Mouse (Mus musculus): ENCODE results near the gene Ankrd9. TPM values are rescaled to one million over a fixed set of nuclear protein-coding genes. Genes with fewer than 3 reads are reported as not detected.

Gene Ankrd9
- 32.9 and 33.3 TPM in 2 replicates for polyA plus RNA-seq (2014; fragmentation: Nextera tagmentation; extraction: Ambion mirVana)

DNA sequence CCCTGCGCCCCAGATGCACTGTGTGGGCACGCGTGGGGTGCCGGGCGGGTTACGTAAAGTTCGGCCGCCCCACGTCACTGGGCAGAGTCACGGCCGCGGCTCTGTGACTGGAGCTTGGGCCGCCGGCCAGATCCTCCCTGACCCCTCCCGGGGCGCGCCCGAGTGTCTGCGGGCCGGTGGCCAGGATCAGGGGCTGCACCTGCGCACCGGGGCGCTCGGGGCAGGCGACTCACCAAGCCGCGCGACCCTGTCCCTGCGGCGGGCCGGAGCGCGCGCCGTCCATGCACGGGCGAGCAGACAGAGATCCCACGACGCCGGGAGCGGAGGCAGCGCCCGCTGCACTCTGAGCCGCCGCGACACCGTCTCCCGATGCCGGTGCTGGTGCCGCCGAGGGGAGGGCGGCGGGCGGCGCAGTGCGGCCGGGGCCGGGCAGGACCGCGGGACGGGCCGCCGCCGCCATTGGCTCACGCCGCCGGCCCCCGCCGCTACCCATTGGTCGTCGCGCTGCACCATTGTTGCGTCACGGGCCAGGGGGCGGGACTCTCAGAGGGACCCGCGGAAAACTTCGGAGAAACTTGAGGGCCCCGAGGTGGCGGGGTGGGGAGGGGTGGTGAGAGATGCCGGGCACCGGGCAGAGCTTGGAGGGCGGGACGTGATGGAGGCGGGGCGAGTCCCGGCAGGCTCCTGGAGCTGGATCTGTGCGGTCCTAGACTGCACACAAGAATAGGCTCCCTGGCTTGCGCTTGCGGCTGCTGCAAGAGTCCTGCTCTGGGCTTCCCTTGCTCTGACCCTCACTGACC, at the start of gene Ankrd9:
Gene Ankrd9 (minus strand): TSS at position 434 of the 800 bp plus-strand sequence.
- peak within 1 kb of the TSS; percentile 97 for H3K9ac ChIP-seq (ENCODE audit: low read depth, low read length)
- peak; percentile 97 for DNase-seq (ENCODE audit: low spot score)
- WGBS, result under 1% methylated on average over 87 of the region's 90 CpGs
- ATAC-seq (replicated peaks; ENCODE audit: low FRiP score), result peak; percentile 89
- peaks cover 20% of the 10 kb centered on the region for H3K36me3 ChIP-seq (ENCODE audit: control insufficient read depth, insufficient read depth, low read length)
- H3K4me2 ChIP-seq, result peak within 1 kb of the TSS; percentile 98
- no peaks in the 10 kb centered on the region for H3K27me3 ChIP-seq (replicated peaks; ENCODE audit: control insufficient read depth, insufficient read depth, low read length)
- H3K4me3 ChIP-seq (ENCODE audit: low read depth, low read length), result peak within 1 kb of the TSS; percentile 97
- no peaks in the 10 kb centered on the region for H3K9me3 ChIP-seq (ENCODE audit: control insufficient read depth, low read length)
- peak within 1 kb of the TSS; percentile 88 for H3K27ac ChIP-seq (ENCODE audit: low read depth, low read length)
- H3K4me1 ChIP-seq (replicated peaks; ENCODE audit: control insufficient read depth, insufficient read depth, low read length), result peaks cover 54% of the 10 kb centered on the region

DNA sequence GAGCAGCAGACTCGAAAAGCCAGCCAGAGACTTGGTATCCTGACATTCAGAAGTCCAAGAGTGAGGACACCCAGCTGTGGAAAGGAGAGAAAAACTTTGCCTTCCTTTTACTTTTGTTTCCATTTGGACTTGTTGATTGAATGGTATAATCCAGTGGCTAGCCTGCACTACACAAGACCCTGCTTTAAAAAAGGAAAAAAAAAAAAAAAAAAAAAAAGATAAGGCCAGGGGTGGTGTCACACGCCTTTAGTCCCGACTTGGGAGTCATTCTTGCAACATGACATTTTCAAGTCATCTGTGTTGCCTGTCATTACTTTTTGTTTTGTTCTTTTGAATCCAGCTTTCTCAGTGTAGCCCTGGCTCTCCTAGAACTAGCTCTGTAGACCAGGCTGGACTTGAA, 42.7 kb upstream of the Ankrd9 start:
- no peaks in the 10 kb centered on the region for H3K9me3 ChIP-seq (ENCODE audit: control insufficient read depth, low read length)
- H3K27me3 ChIP-seq (replicated peaks; ENCODE audit: control insufficient read depth, insufficient read depth, low read length), result no peaks in the 10 kb centered on the region
- 39% methylated on average over 3 of the region's 3 CpGs for WGBS
- H3K36me3 ChIP-seq (ENCODE audit: control insufficient read depth, insufficient read depth, low read length), result no peaks in the 10 kb centered on the region
- H3K27ac ChIP-seq (ENCODE audit: low read depth, low read length), result no peak overlapping the region
- ATAC-seq (replicated peaks; ENCODE audit: low FRiP score) (no peak), DNase-seq (ENCODE audit: low spot score) (no peak)
- no peak overlapping the region for H3K9ac ChIP-seq (ENCODE audit: low read depth, low read length)
- no peak overlapping the region for H3K4me2 ChIP-seq
- H3K4me3 ChIP-seq (ENCODE audit: low read depth, low read length), result no peak overlapping the region
- H3K4me1 ChIP-seq (replicated peaks; ENCODE audit: control insufficient read depth, insufficient read depth, low read length), result no peaks in the 10 kb centered on the region

DNA sequence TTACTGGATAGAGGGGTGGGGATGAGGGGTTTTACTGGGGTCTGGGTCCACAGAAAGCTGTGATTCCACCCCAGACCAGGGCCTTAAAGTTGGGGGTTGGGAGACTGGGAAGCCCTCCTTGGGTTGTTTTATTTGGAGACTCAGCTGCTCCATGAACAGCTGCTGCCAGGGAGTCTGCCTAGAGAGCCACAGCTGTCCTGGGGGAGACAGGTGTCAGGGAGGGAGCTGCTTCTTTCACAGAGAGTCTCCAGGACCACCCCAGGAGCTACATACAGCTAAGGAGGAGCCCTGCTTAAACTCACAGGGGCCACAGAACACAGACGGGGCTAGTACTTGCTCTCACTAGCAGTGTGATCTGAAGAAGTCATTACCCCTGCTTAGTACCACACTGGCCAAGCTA, 42.3 kb upstream of the Ankrd9 start:
- WGBS, result 46% methylated on average over 1 of the region's 1 CpGs
- H3K4me1 ChIP-seq (replicated peaks; ENCODE audit: control insufficient read depth, insufficient read depth, low read length), result 0 out of 2 replicates have a peak, but pooled peaks cover 3% of the 10 kb centered on the region
- H3K9me3 ChIP-seq (ENCODE audit: control insufficient read depth, low read length), result no peaks in the 10 kb centered on the region
- no peak overlapping the region for H3K9ac ChIP-seq (ENCODE audit: low read depth, low read length)
- H3K4me3 ChIP-seq (ENCODE audit: low read depth, low read length), result no peak overlapping the region
- no peaks in the 10 kb centered on the region for H3K27me3 ChIP-seq (replicated peaks; ENCODE audit: control insufficient read depth, insufficient read depth, low read length)
- no peaks in the 10 kb centered on the region for H3K36me3 ChIP-seq (ENCODE audit: control insufficient read depth, insufficient read depth, low read length)
- H3K27ac ChIP-seq (ENCODE audit: low read depth, low read length), result no peak overlapping the region
- DNase-seq (ENCODE audit: low spot score) (no peak), ATAC-seq (replicated peaks; ENCODE audit: low FRiP score) (no peak)
- H3K4me2 ChIP-seq, result no peak overlapping the region

DNA sequence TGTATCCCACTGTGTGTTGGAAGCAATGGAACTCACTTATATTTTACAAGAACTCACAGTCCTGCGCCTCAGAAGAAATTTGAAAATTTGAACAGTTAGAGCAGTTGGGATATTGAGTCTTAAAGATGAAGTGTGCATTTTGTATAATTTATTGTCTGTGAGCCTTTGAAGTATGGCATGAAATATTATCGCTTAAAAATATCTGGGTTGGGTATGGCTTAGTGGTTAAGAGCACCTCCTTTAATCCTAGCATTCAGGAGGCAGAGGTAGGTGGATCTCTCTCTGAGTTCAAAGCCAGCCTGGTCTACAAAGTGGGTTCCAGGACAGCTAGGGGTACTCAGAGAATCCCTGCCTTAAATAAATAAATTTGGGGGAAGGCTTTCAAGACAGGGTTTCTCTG, 40.2 kb upstream of the Ankrd9 start:
- Histone ChIP-seq H3K9me3 (ENCODE audit: control insufficient read depth, low read length) (no peaks in the 10 kb centered on the region), H3K9ac (ENCODE audit: low read depth, low read length) (no peak overlapping the region), H3K36me3 (ENCODE audit: control insufficient read depth, insufficient read depth, low read length) (no peaks in the 10 kb centered on the region), H3K27ac (ENCODE audit: low read depth, low read length) (no peak overlapping the region), H3K4me1 (replicated peaks; ENCODE audit: control insufficient read depth, insufficient read depth, low read length) (peaks cover 3% of the 10 kb centered on the region; the same call in 1 of the 2 replicates), H3K4me2 (no peak overlapping the region), H3K27me3 (replicated peaks; ENCODE audit: control insufficient read depth, insufficient read depth, low read length) (no peaks in the 10 kb centered on the region), H3K4me3 (ENCODE audit: low read depth, low read length) (no peak overlapping the region)
- 91% methylated on average over 2 of the region's 2 CpGs for WGBS
- ATAC-seq (replicated peaks; ENCODE audit: low FRiP score) (no peak), DNase-seq (ENCODE audit: low spot score) (no peak)

DNA sequence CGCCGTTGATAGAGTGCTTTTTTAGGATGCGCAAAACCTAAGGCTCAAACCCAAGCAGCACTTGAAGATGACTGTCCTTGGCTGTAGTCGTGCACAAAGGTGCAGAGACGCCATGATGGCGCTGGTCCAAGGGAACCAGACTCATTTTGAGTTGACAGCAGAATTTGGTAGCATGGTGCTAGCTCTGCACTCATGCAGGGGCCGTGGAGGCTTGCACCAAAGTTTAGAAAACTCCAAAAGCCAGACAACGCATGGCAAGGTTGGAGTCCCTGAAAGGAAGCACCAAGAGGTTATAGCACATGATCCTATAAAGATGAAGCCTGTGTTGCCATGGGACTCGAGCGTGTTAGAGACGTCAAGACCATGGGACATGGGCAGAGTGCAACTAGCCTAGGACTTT, 39.2 kb upstream of the Ankrd9 start:
- Histone ChIP-seq H3K27me3 (replicated peaks; ENCODE audit: control insufficient read depth, insufficient read depth, low read length) (no peaks in the 10 kb centered on the region), H3K9ac (ENCODE audit: low read depth, low read length) (no peak overlapping the region), H3K4me1 (replicated peaks; ENCODE audit: control insufficient read depth, insufficient read depth, low read length) (peaks cover 3% of the 10 kb centered on the region; the same call in 1 of the 2 replicates), H3K9me3 (ENCODE audit: control insufficient read depth, low read length) (no peaks in the 10 kb centered on the region), H3K36me3 (ENCODE audit: control insufficient read depth, insufficient read depth, low read length) (no peaks in the 10 kb centered on the region), H3K4me2 (no peak overlapping the region), H3K4me3 (ENCODE audit: low read depth, low read length) (no peak overlapping the region), H3K27ac (ENCODE audit: low read depth, low read length) (no peak overlapping the region)
- no peak for DNase-seq (ENCODE audit: low spot score)
- WGBS, result 91% methylated on average over 11 of the region's 11 CpGs
- ATAC-seq (replicated peaks; ENCODE audit: low FRiP score), result no peak

DNA sequence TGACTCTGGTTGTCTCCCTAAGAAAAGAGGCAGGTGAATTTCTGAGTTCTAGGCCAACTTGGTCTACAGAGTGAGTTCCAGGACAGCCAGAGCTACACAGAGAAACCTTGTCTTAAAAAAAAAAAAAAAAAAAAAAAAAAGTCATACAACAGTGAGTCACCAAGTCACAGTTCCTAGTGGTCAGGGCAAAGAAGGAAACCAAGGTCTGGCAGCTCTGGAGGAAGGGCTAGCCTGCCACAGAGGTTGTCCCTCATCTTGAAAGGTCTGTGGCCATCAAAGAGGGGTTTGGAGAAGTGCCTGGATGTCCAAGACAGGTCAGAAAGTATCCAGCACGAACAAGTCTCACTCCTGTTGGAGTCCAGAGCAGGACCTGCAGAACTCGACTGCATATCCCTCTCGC, 38.0 kb upstream of the Ankrd9 start:
- peaks cover 3% of the 10 kb centered on the region; the same call in 1 of the 2 replicates for H3K4me1 ChIP-seq (replicated peaks; ENCODE audit: control insufficient read depth, insufficient read depth, low read length)
- no peaks in the 10 kb centered on the region; the same call in 1 of the 2 replicates for H3K9me3 ChIP-seq (ENCODE audit: control insufficient read depth, low read length)
- ATAC-seq (replicated peaks; ENCODE audit: low FRiP score) (no peak), DNase-seq (ENCODE audit: low spot score) (no peak)
- H3K27ac ChIP-seq (ENCODE audit: low read depth, low read length), result no peak overlapping the region
- H3K27me3 ChIP-seq (replicated peaks; ENCODE audit: control insufficient read depth, insufficient read depth, low read length), result no peaks in the 10 kb centered on the region
- H3K9ac ChIP-seq (ENCODE audit: low read depth, low read length), result no peak overlapping the region
- no peak overlapping the region for H3K4me3 ChIP-seq (ENCODE audit: low read depth, low read length)
- no peak overlapping the region for H3K4me2 ChIP-seq
- 65% methylated on average over 3 of the region's 3 CpGs for WGBS
- H3K36me3 ChIP-seq (ENCODE audit: control insufficient read depth, insufficient read depth, low read length), result no peaks in the 10 kb centered on the region

DNA sequence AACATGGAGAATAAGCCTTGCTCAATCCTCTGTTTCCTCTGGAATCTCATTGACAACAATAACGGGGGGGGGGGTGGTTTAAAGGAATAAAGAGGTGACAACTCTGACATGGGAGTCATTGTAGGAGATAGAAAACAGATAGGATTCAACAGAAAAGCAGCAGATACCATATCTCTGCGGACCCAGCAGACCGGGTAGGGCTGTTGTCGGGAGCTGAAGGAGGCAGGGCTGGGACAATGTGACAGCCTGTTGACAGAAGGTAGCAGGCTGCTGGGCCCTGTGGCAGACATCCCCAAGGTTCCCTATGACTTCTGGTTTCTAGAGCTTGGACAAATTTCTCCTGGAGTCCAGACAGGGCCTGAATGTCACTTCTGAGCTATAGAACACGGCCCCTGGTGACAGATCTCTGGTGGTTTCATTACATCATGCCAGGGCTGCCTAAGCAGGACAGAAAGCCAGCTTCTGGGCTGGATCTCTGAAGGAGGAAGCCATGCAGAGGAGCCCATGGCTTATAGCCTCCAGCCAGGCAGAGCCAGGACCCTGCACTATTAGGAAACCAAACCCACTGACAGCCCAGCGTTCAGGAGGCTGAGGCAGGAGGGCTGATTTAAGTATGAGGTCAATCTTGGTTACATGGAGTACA, 30.9 kb upstream of the Ankrd9 start:
- H3K4me1 ChIP-seq (replicated peaks; ENCODE audit: control insufficient read depth, insufficient read depth, low read length), result peaks cover 33% of the 10 kb centered on the region
- H3K27ac ChIP-seq (ENCODE audit: low read depth, low read length), result peak overlapping the region; percentile 44
- no peak overlapping the region for H3K9ac ChIP-seq (ENCODE audit: low read depth, low read length)
- H3K9me3 ChIP-seq (ENCODE audit: control insufficient read depth, low read length), result no peaks in the 10 kb centered on the region; the same call in 1 of the 2 replicates
- H3K36me3 ChIP-seq (ENCODE audit: control insufficient read depth, insufficient read depth, low read length), result no peaks in the 10 kb centered on the region
- ATAC-seq (replicated peaks; ENCODE audit: low FRiP score), result peak; percentile 61
- H3K4me2 ChIP-seq, result 0 out of 2 replicates have a peak overlapping the region, but pooled peaks have one; percentile 23
- H3K4me3 ChIP-seq (ENCODE audit: low read depth, low read length), result no peak overlapping the region
- H3K27me3 ChIP-seq (replicated peaks; ENCODE audit: control insufficient read depth, insufficient read depth, low read length), result no peaks in the 10 kb centered on the region
- no peak for DNase-seq (ENCODE audit: low spot score)
- 37% methylated on average over 6 of the region's 6 CpGs for WGBS

DNA sequence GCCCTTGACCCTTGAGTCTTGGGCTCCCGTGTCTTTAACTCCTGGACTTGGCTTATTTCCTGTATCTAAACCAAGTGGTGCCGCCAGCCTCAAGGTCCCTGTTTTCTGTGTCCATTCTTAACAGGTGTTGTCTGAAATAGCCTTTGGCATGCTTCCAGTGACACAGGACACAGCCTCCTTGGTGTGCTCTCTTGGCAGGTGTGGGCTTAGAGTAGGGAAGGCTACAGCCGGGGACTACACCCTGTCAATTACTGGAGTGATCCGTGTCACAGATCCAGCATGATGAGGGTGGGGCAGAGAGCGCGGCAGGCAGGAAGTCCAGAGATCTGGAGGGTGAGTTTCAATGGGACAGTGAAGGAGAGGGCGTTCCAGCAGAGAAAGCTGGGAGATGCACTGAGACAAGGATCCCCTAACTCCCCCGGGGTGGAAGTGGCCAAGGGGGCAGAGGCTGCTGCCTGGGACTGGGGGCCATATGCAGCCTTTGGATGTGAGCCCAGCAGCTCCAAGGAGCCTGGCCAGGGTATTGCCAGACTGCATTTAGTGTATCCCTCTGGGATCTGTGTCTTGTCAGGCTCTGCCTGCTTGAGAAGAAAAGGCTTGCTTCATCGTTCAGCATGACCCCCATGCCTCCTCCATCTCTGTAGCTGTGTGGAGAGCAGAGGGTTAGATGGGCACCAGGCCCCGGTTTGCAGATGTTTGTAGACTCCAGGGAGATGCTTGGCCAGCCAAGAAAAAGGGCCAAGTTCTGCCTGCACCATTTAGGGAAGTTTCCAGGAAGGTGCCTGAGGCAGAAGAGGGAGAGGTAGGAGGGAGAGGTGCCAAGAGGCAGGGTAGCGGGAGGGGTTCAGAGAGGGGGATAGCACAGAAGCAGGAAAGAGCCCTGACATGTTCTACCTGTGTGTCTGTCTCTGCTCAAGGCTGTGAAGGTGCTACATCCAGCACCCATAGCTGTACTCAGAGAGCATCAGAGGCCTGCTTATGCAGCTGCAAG, 30.0 kb upstream of the Ankrd9 start:
- H3K27me3 ChIP-seq (replicated peaks; ENCODE audit: control insufficient read depth, insufficient read depth, low read length), result no peaks in the 10 kb centered on the region
- no peaks in the 10 kb centered on the region for H3K36me3 ChIP-seq (ENCODE audit: control insufficient read depth, insufficient read depth, low read length)
- 0 out of 2 replicates have a peak overlapping the region, but pooled peaks have one; percentile 23 for H3K4me2 ChIP-seq
- DNase-seq (ENCODE audit: low spot score) (no peak), ATAC-seq (replicated peaks; ENCODE audit: low FRiP score) (peak; percentile 4; the same call in 1 of the 2 replicates)
- peak overlapping the region; percentile 73 for H3K27ac ChIP-seq (ENCODE audit: low read depth, low read length)
- H3K9me3 ChIP-seq (ENCODE audit: control insufficient read depth, low read length), result no peaks in the 10 kb centered on the region; the same call in 1 of the 2 replicates
- 57% methylated on average over 11 of the region's 11 CpGs for WGBS
- H3K4me3 ChIP-seq (ENCODE audit: low read depth, low read length), result no peak overlapping the region
- H3K4me1 ChIP-seq (replicated peaks; ENCODE audit: control insufficient read depth, insufficient read depth, low read length), result peaks cover 33% of the 10 kb centered on the region
- H3K9ac ChIP-seq (ENCODE audit: low read depth, low read length), result peak overlapping the region; percentile 20; the same call in 1 of the 2 replicates
